Mouse (Mus musculus): ENCODE results near the gene Plcb4. TPM values are rescaled to one million over a fixed set of nuclear protein-coding genes. Genes with fewer than 3 reads are reported as not detected.

Gene Plcb4
- polyA plus RNA-seq, 1 experiment = 6.1 TPM

- H3K27me3 ChIP-seq (replicated peaks; ENCODE audit: control insufficient read depth, insufficient read depth, low read length) = no peaks in the 10 kb centered on the region
- TF ChIP-seq CTCF (conservative IDR thresholded peaks at IDR 0.05; ENCODE audit: insufficient read depth, insufficient read length, low read depth, low read length) (no peak), POLR2A (IDR thresholded peaks at IDR 0.05; ENCODE audit: low read depth, low read length) (no peak)
- H3K4me3 ChIP-seq (ENCODE audit: insufficient read depth, low read depth, low read length) = no peak overlapping the region
- H3K27ac ChIP-seq (ENCODE audit: insufficient read depth, low read depth, low read length) = no peak overlapping the region
- H3K4me1 ChIP-seq (ENCODE audit: control insufficient read depth, insufficient read depth, low read length) = no peaks in the 10 kb centered on the region
- DNase-seq = no peak
- WGBS = 85% methylated on average over 4 of the region's 4 CpGs
- H3K36me3 ChIP-seq (ENCODE audit: control insufficient read depth, insufficient read depth, low read length) = no peaks in the 10 kb centered on the region
Observed at GRCm38 (mm10) chr2:135901015-135901414, 242.2 kb downstream of the Plcb4 start.

- no peaks in the 10 kb centered on the region for H3K4me1 ChIP-seq (ENCODE audit: control insufficient read depth, insufficient read depth, low read length)
- WGBS = 78% methylated on average over 4 of the region's 4 CpGs
- no peak for DNase-seq
Observed at GRCm38 (mm10) chr2:135904262-135904661, 245.5 kb downstream of the Plcb4 start.

GRCm38 (mm10) chr2:135904791-135905190, 246.0 kb downstream of the Plcb4 start:
- H3K4me1 ChIP-seq (ENCODE audit: control insufficient read depth, insufficient read depth, low read length) = no peaks in the 10 kb centered on the region
- WGBS = 84% methylated on average over 4 of the region's 4 CpGs
- TF ChIP-seq CTCF (conservative IDR thresholded peaks at IDR 0.05; ENCODE audit: insufficient read depth, insufficient read length, low read depth, low read length) (no peak), POLR2A (IDR thresholded peaks at IDR 0.05; ENCODE audit: low read depth, low read length) (no peak)
- H3K36me3 ChIP-seq (ENCODE audit: control insufficient read depth, insufficient read depth, low read length) = no peaks in the 10 kb centered on the region
- no peak for DNase-seq
- no peaks in the 10 kb centered on the region for H3K27me3 ChIP-seq (replicated peaks; ENCODE audit: control insufficient read depth, insufficient read depth, low read length)
- H3K4me3 ChIP-seq (ENCODE audit: insufficient read depth, low read depth, low read length) = no peak overlapping the region
- H3K27ac ChIP-seq (ENCODE audit: insufficient read depth, low read depth, low read length) = no peak overlapping the region

More at GRCm38 (mm10) chr2:135904262-135904661, 245.5 kb downstream of the Plcb4 start:
- TF ChIP-seq POLR2A (IDR thresholded peaks at IDR 0.05; ENCODE audit: low read depth, low read length) = no peak
- TF ChIP-seq CTCF (conservative IDR thresholded peaks at IDR 0.05; ENCODE audit: insufficient read depth, insufficient read length, low read depth, low read length) = no peak
- H3K36me3 ChIP-seq (ENCODE audit: control insufficient read depth, insufficient read depth, low read length) = no peaks in the 10 kb centered on the region
- no peak overlapping the region for H3K27ac ChIP-seq (ENCODE audit: insufficient read depth, low read depth, low read length)
- H3K4me3 ChIP-seq (ENCODE audit: insufficient read depth, low read depth, low read length) = no peak overlapping the region
- no peaks in the 10 kb centered on the region for H3K27me3 ChIP-seq (replicated peaks; ENCODE audit: control insufficient read depth, insufficient read depth, low read length)

GRCm38 (mm10) chr2:135914343-135915261, 255.8 kb downstream of the Plcb4 start:
- DNase-seq = no peak
- Histone ChIP-seq H3K27me3 (replicated peaks; ENCODE audit: control insufficient read depth, insufficient read depth, low read length) (no peaks in the 10 kb centered on the region), H3K36me3 (ENCODE audit: control insufficient read depth, insufficient read depth, low read length) (no peaks in the 10 kb centered on the region), H3K4me1 (ENCODE audit: control insufficient read depth, insufficient read depth, low read length) (no peaks in the 10 kb centered on the region), H3K4me3 (ENCODE audit: insufficient read depth, low read depth, low read length) (no peak overlapping the region), H3K27ac (ENCODE audit: insufficient read depth, low read depth, low read length) (no peak overlapping the region)
- 87% methylated on average over 8 of the region's 8 CpGs for WGBS
- no peak for TF ChIP-seq POLR2A (IDR thresholded peaks at IDR 0.05; ENCODE audit: low read depth, low read length)
- TF ChIP-seq CTCF (conservative IDR thresholded peaks at IDR 0.05; ENCODE audit: insufficient read depth, insufficient read length, low read depth, low read length) = no peak

GRCm38 (mm10) chr2:135915928-135916327, 257.1 kb downstream of the Plcb4 start:
- H3K4me3 ChIP-seq (ENCODE audit: insufficient read depth, low read depth, low read length) = no peak overlapping the region

GRCm38 (mm10) chr2:135917000-135917399, 258.2 kb downstream of the Plcb4 start:
- H3K27ac ChIP-seq (ENCODE audit: insufficient read depth, low read depth, low read length) = no peak overlapping the region
- TF ChIP-seq CTCF (conservative IDR thresholded peaks at IDR 0.05; ENCODE audit: insufficient read depth, insufficient read length, low read depth, low read length) (no peak), POLR2A (IDR thresholded peaks at IDR 0.05; ENCODE audit: low read depth, low read length) (no peak)
- H3K27me3 ChIP-seq (replicated peaks; ENCODE audit: control insufficient read depth, insufficient read depth, low read length) = no peaks in the 10 kb centered on the region
- no peak overlapping the region for H3K4me3 ChIP-seq (ENCODE audit: insufficient read depth, low read depth, low read length)
- 64% methylated on average over 3 of the region's 3 CpGs for WGBS
- H3K4me1 ChIP-seq (ENCODE audit: control insufficient read depth, insufficient read depth, low read length) = no peaks in the 10 kb centered on the region
- H3K36me3 ChIP-seq (ENCODE audit: control insufficient read depth, insufficient read depth, low read length) = no peaks in the 10 kb centered on the region
- peak; percentile 8 for DNase-seq

More at GRCm38 (mm10) chr2:135915928-135916327, 257.1 kb downstream of the Plcb4 start:
- H3K27me3 ChIP-seq (replicated peaks; ENCODE audit: control insufficient read depth, insufficient read depth, low read length) = no peaks in the 10 kb centered on the region
- DNase-seq = peak; percentile 37
- no peak overlapping the region for H3K27ac ChIP-seq (ENCODE audit: insufficient read depth, low read depth, low read length)
- no peaks in the 10 kb centered on the region for H3K36me3 ChIP-seq (ENCODE audit: control insufficient read depth, insufficient read depth, low read length)
- WGBS = 37% methylated on average over 10 of the region's 10 CpGs
- TF ChIP-seq POLR2A (IDR thresholded peaks at IDR 0.05; ENCODE audit: low read depth, low read length) = no peak
- no peaks in the 10 kb centered on the region for H3K4me1 ChIP-seq (ENCODE audit: control insufficient read depth, insufficient read depth, low read length)

GRCm38 (mm10) chr2:135918116-135918515, 259.3 kb downstream of the Plcb4 start:
- no peak for DNase-seq
- H3K4me3 ChIP-seq (ENCODE audit: insufficient read depth, low read depth, low read length) = no peak overlapping the region
- H3K27ac ChIP-seq (ENCODE audit: insufficient read depth, low read depth, low read length) = no peak overlapping the region
- H3K4me1 ChIP-seq (ENCODE audit: control insufficient read depth, insufficient read depth, low read length) = no peaks in the 10 kb centered on the region
- TF ChIP-seq POLR2A (IDR thresholded peaks at IDR 0.05; ENCODE audit: low read depth, low read length) (no peak), CTCF (conservative IDR thresholded peaks at IDR 0.05; ENCODE audit: insufficient read depth, insufficient read length, low read depth, low read length) (no peak)
- no peaks in the 10 kb centered on the region for H3K27me3 ChIP-seq (replicated peaks; ENCODE audit: control insufficient read depth, insufficient read depth, low read length)
- WGBS = 87% methylated on average over 5 of the region's 5 CpGs
- no peaks in the 10 kb centered on the region for H3K36me3 ChIP-seq (ENCODE audit: control insufficient read depth, insufficient read depth, low read length)
